Mouse (Mus musculus) urinary bladder, postnatal 25 days (tissue): ENCODE measurements around the gene Lrp1.

Experiments
- DNase-seq: peaks from one replicate; pipeline ENCODE4 v3.0.0; 2022; ENCODE audit warnings: low spot score

Lrp1 gene

DNA sequence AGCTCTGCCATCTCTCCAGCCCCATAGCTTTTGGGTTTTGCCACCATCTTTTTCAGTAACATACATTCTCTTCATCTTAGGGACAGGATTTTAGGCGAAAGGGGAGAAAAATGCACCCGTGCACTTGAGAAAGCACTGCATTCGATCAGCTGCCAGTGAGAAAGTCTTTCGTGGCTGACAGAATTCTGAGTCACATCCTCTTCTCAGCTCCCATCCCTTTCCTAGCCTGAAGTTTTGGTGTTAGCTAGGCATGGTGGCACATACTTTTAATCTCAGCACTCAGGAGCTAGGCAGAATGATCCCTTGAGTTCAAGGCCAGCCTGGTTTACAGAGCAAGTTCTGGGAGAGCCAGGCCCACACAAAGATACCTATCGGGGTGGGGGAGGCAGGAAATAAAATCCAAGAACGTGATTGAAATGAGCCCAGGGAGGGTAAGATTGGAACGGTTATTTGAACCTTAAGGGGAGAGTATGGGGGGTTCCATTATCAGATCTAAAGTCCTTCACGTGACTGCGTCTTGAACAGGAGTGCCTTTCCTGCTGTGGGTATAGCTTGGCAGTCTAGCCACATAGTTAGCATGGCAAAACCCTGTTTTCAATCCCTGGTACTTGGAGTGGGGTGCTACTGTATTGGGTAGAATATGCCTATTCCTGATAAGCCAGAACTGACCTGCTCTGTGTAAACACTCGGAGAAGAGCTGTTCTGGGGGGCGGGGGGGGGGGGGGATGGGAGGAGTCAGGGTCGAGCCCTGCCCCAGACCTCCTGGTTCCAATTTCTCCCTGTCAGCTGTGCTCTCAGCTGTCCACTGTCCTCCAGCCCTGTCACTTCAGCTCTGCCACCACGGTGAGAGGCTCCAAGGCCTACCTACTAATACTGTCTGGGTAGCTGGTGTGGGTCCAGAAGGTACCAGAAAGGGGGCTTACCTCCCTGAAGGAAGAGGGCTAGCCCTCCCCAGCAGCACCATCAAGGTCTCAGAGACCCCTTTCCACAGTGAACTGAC is 119.8 kb downstream of the Lrp1 start, which contains the start of gene Stac3:
Gene Stac3 (plus strand): TSS at position 793 of the 1,000 bp plus-strand sequence.
- no peak for DNase-seq

DNA sequence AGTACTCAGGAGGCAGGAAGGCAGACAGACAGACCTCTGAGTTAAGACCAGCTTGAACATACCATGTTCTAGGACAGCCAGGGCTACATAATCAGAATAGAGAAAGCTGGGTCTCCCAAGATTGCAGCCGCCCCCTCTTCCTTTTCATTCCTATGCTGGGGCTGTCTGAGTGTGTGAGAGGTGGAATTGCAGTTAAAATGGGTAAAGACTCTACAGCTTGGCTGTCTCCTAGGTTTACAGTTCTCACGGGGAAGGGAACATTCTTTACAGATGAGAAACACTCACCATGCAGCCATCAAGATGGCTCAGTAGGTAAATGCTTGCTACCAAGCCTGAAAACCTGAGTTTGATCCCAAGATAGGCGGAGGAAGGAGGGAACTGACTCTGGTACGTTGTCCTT is 120.9 kb downstream of the Lrp1 start:
- DNase-seq: no peak

DNA sequence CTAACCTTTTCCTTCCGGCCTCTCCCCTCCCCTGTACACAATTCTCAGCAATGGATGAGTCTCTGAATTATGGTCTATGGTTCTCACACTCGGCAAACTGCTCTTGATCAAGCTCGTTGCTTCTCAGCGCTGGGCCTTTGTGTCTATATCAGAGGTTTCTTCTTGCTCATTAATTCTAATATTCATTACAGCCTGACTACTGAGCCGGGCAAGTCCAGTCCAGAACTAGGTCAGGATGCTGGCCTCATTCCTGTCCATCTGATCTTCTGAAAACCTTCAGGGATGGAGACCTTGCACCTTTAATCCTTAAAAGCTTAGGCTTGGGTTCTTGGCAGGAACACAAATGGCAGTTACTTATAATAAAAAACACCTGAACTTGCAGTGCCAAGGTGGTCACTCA is 121.4 kb downstream of the Lrp1 start:
- no peak for DNase-seq

DNA sequence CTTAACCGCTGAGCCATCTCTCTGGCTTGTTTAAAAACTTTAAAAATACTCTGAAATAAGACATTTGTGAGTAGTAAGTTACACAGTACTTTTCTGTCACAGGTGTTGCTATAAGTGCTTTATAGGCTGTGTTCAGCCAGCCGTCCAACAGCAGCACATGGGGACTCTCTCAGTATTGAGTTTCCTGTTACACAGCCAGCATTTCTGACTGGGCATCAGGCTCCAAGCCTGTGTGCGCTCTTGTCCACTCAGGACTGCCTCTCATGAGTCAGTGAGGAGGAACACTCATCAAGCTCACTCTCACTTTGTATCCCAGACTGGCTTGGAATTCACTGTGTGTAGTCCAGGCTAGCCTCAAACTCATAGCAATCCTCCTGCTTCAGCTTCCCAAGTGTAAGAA is 124.8 kb downstream of the Lrp1 start:
- no peak for DNase-seq

- DNase-seq: no peak
These were observed 128.8 kb downstream of the Lrp1 start for GRCm38 (mm10) chr10:127492118-127492517.

- DNase-seq: no peak
These were observed 129.8 kb downstream of the Lrp1 start for GRCm38 (mm10) chr10:127491128-127491512.

DNA sequence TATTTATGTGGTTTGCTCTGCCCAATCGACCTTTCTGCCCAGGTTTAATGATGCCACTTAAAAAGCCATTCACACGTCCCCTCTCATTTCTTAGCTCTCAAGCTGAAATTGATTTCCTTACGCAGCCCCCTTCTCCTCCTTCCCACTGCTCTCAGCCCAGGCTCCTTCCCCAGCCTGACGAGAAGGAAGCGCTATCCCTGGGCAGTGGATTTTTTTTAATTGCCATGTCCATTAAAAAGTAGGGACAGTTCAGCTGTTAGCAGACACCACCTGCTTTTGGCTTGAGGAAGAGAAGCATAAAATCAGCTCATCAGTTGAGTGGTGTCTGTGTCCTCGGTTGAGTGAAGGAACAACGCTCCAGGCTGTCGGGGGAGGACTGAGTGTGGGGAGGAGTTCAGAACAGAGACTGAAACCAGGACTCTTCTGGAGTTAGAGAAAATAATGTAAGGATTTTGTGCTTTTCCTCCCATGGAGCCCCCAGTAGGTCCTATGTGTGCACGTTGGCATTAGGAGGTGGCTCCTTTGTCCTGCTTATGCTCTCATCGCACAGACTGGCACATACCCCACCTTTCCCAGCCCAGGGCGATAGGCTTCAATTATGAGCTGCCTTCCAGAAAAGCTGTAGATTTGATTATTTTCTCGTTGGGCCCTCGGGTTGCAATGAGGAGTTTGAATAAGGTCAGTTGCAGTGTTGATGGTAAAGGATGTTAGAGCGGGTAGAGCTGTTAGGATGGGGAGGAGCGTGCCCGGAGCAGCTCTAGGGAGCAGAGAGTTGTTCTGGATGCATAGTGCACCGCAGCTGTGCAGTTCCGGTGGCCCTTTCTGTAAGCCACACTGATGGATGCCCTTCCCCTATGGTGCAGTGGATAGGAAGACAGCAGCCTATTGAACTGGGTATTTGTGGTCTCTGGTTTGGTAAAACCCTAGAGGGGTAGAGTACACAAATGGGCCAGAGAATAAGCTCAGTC is 130.5 kb downstream of the Lrp1 start:
- DNase-seq: no peak

GRCm38 (mm10) chr10:127488856-127489255 is 132.1 kb downstream of the Lrp1 start:
- DNase-seq: no peak
